Comparison of ENCODE assay signal across 8 mouse cellular contexts in genomic region chr8:85380123-85380823, GRCm38 (mm10). TPM values are rescaled to one million over a fixed set of nuclear protein-coding genes. Genes with fewer than 3 reads are reported as not detected.
DNase-seq lines count a peak whose midpoint lies in the region; ATAC-seq and TF ChIP-seq lines count a peak whose summit lies in the region.
"Had no signal": no experiment of that assay in that cellular context is flagged by ENCODE, and none has a peak within 500 bp of the region (broad histone marks: within the 10 kb centered on the region; RNA-seq: fewer than 3 reads in every experiment).

No protein-coding gene starts in this region.

- TF ChIP-seq CTCF in layer of hippocampus, adult 2 months (conservative IDR thresholded peaks at IDR 0.05): no peak
- no peak for TF ChIP-seq CTCF in liver, postnatal 0 days (IDR thresholded peaks at IDR 0.05; ENCODE audit: low read depth)

- H3K27me3 ChIP-seq in embryonic facial prominence, embryonic 12.5 days: no peaks in the 10 kb centered on the region
- no peaks in the 10 kb centered on the region for H3K27me3 ChIP-seq in heart, embryonic 15.5 days
- no peaks in the 10 kb centered on the region for H3K27me3 ChIP-seq in liver, postnatal 0 days (ENCODE audit: insufficient read depth, low read length)

- no peaks in the 10 kb centered on the region for H3K36me3 ChIP-seq in embryonic facial prominence, embryonic 12.5 days
- no peaks in the 10 kb centered on the region for H3K36me3 ChIP-seq in heart, embryonic 15.5 days
- H3K36me3 ChIP-seq in liver, postnatal 0 days (replicated peaks; ENCODE audit: insufficient read depth, low read length): no peaks in the 10 kb centered on the region

- peak overlapping the region; percentile 80 for H3K27ac ChIP-seq in layer of hippocampus, adult 2 months
- peak overlapping the region; percentile 6; the same call in 1 of the 2 replicates for H3K27ac ChIP-seq in embryonic facial prominence, embryonic 12.5 days
- H3K27ac ChIP-seq in heart, embryonic 15.5 days: peak overlapping the region; percentile 94
- H3K27ac ChIP-seq in liver, postnatal 0 days (ENCODE audit: low read depth): peak overlapping the region; percentile 96

- no peak for DNase-seq in layer of hippocampus, adult 2 months (ENCODE audit: low spot score in 2 of 2)
- no peak for DNase-seq in layer of hippocampus, postnatal 25 days (ENCODE audit: extremely low spot score in 1 of 2, low spot score in 1 of 2)
- peak; percentile 25 for DNase-seq in liver, postnatal 0 days
- no peak for DNase-seq in thymus, postnatal 36 days
- DNase-seq: thymus, postnatal 4 days had no signal

- TF ChIP-seq EP300 in liver, postnatal 0 days (IDR thresholded peaks at IDR 0.05; ENCODE audit: low read depth): no peak

- ATAC-seq in embryonic facial prominence, embryonic 12.5 days (ENCODE audit: insufficient number of reproducible peaks, insufficient read depth, low FRiP score, low TSS enrichment): no peak
- peak; percentile 18; the same call in 1 of the 2 replicates for ATAC-seq in heart, embryonic 15.5 days (replicated peaks; ENCODE audit: insufficient number of reproducible peaks, insufficient read depth, low FRiP score, low read depth)
- ATAC-seq in liver, postnatal 0 days: peak; percentile 21
- no peak for ATAC-seq in cerebellum, adult (ENCODE audit: insufficient number of reproducible peaks, low FRiP score, low TSS enrichment)

- H3K9ac ChIP-seq in embryonic facial prominence, embryonic 12.5 days: no peak overlapping the region
- peak overlapping the region; percentile 34 for H3K9ac ChIP-seq in heart, embryonic 15.5 days
- peak overlapping the region; percentile 70 for H3K9ac ChIP-seq in liver, postnatal 0 days (replicated peaks)

- H3K4me1 ChIP-seq in embryonic facial prominence, embryonic 12.5 days: peaks cover 21% of the 10 kb centered on the region; the same call in 1 of the 2 replicates
- peaks cover 55% of the 10 kb centered on the region for H3K4me1 ChIP-seq in heart, embryonic 15.5 days (replicated peaks)
- H3K4me1 ChIP-seq in liver, postnatal 0 days (ENCODE audit: insufficient read depth): peaks cover 34% of the 10 kb centered on the region

- no peaks in the 10 kb centered on the region for H3K9me3 ChIP-seq in embryonic facial prominence, embryonic 12.5 days
- H3K9me3 ChIP-seq in heart, embryonic 15.5 days (replicated peaks): no peaks in the 10 kb centered on the region
- H3K9me3 ChIP-seq in liver, postnatal 0 days (ENCODE audit: low read length): no peaks in the 10 kb centered on the region

- whole genome bisulfite sequencing in embryonic facial prominence, embryonic 12.5 days: 78% methylated on average over 10 of the region's 10 CpGs
- 28% methylated on average over 10 of the region's 10 CpGs for WGBS in heart, embryonic 15.5 days
- WGBS in liver, postnatal 0 days (ENCODE audit: insufficient replicate concordance): 35% methylated on average over 10 of the region's 10 CpGs

- no peak overlapping the region for H3K4me3 ChIP-seq in layer of hippocampus, adult 2 months
- no peak overlapping the region for H3K4me3 ChIP-seq in embryonic facial prominence, embryonic 12.5 days
- H3K4me3 ChIP-seq in heart, embryonic 15.5 days: peak overlapping the region; percentile 24
- H3K4me3 ChIP-seq in liver, postnatal 0 days (ENCODE audit: low read depth, low read length): peak overlapping the region; percentile 55

- H3K4me2 ChIP-seq in embryonic facial prominence, embryonic 12.5 days (replicated peaks): no peak overlapping the region
- peak overlapping the region; percentile 59 for H3K4me2 ChIP-seq in heart, embryonic 15.5 days
- H3K4me2 ChIP-seq in liver, postnatal 0 days (ENCODE audit: low read depth, low read length): peak overlapping the region; percentile 69

RNA-seq across cellular contexts. Expression of gene Mylk3, which starts 5.9 kb away (rescaled TPM):
- total RNA-seq in layer of hippocampus, adult 2 months (2021): 1 to 10 TPM; 4.1 to 4.9 TPM
- total RNA-seq in layer of hippocampus, postnatal 25 days (2021): 1 to 10 TPM; 2.2 to 2.4 TPM
- polyA plus RNA-seq in embryonic facial prominence, embryonic 12.5 days (2016; fragmentation: Nextera tagmentation; extraction: Ambion mirVana): 1.9 and 2.9 TPM in 2 replicates
- 214 and 224 TPM in 2 replicates for polyA plus RNA-seq in heart, embryonic 15.5 days (2015; fragmentation: Nextera tagmentation; extraction: Ambion mirVana)
- polyA plus RNA-seq in liver, postnatal 0 days (2015; fragmentation: Nextera tagmentation; extraction: Ambion mirVana): 21.2 and 24.2 TPM in 2 replicates

RNA-seq across cellular contexts. Expression of gene 4921524J17Rik, which starts 52.4 kb away (rescaled TPM):
- total RNA-seq in layer of hippocampus, adult 2 months (2021): 10 to 100 TPM; 16.5 to 17.7 TPM
- 10 to 100 TPM; 17.3 to 19.8 TPM for total RNA-seq in layer of hippocampus, postnatal 25 days (2021)
- 50.5 and 51.2 TPM in 2 replicates for polyA plus RNA-seq in embryonic facial prominence, embryonic 12.5 days (2016; fragmentation: Nextera tagmentation; extraction: Ambion mirVana)
- 50.6 and 63.7 TPM in 2 replicates for polyA plus RNA-seq in heart, embryonic 15.5 days (2015; fragmentation: Nextera tagmentation; extraction: Ambion mirVana)
- polyA plus RNA-seq in liver, postnatal 0 days (2015; fragmentation: Nextera tagmentation; extraction: Ambion mirVana): 16.5 and 17.7 TPM in 2 replicates

Comparison
In these comparisons a context has a peak if more than half of its experiments do, and no peak if none do; other contexts are left out.
1. H3K27ac ChIP-seq: peak in every context shown above with its lines; median percentile 96 in liver, postnatal 0 days; 94 in heart, embryonic 15.5 days; 80 in layer of hippocampus, adult 2 months; 6 in embryonic facial prominence, embryonic 12.5 days.
2. H3K4me3 ChIP-seq: peak in heart, embryonic 15.5 days (single experiment) and liver, postnatal 0 days (single experiment); none in layer of hippocampus, adult 2 months (single experiment) and embryonic facial prominence, embryonic 12.5 days (single experiment).
3. ATAC-seq: peak in heart, embryonic 15.5 days (single experiment) and liver, postnatal 0 days (single experiment); none in embryonic facial prominence, embryonic 12.5 days (single experiment) and cerebellum, adult (single experiment).